Mouse (Mus musculus) c-Kit-positive CD71-positive TER-119-positive erythroid progenitor cells, embryonic 14.5 days (primary cell): Measurements from ENCODE around the gene Olfr1420.
"Not testable (repeated sequence)": the region's sequence is repeated elsewhere in the genome, so short reads cannot be mapped to it uniquely, and the experiment has no call there.

ENCODE experiments used
- DNase-seq: peaks from one replicate; pipeline ENCODE4 v3.0.0-alpha.2; 2013; ENCODE audit warnings: low spot score

The Olfr1420 gene

DNA sequence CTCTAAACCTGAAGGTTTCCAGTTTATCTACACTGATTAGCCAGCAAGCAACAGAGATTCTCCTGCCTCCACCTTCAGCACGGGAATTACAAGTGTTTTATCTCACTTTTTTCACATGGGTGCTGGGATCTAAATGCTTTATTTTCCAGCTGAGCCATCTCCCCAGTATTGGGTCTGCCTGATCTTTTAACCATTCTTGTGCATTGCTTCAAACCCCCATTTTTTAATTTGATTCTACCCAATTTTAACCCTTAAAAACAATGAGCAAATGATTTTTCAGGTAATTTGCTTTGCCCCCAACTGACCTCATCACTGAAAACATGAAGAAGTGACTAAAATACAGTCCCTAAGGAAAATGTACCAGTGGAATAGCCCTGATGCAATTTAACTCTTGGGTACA is at the start of gene Olfr1420:
TSS of gene Olfr1420 (plus strand) at position 301 of the 400 bp plus-strand sequence.
- no peak for DNase-seq

DNA sequence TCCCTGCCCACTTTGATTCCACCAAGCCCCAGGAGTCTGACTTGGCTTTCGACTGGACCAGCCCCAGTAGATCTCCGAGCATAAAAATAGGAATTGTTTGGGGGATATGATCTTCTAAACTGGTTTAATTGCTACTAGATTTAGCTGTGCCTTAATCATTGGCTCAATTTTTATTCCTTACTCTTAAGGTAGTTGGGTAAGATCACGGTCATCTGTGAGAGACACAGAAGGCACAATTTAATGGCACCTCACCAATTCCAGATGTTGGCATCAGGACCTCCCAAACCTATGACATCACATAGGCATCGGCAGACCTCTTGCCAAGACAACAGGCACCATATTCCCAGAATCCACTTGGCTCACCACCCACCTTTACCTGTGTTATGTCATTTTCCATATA is 47.2 kb upstream of the Olfr1420 start, which contains the start of gene Olfr1417:
TSS of gene Olfr1417 (minus strand) at position 101 of the 400 bp plus-strand sequence.
- no peak for DNase-seq

DNA sequence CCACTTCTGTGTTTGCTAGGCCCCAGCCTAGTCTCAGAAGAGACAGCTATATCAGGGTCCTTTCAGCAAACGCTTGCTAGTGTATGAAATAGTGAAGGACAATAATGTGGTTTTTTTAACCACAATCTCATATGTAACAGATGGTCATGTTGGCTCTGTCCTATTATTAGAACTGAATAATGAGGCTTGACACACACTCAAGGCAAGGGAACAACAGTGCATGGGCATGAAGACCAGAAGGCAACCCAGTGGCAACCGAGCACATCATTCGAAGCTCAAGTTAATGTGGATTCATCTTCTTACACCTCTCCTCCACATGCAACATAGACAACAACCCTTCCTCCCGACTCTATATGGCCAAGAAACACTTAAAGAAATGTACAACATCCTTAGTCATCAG is 40.0 kb upstream of the Olfr1420 start:
- no peak for DNase-seq

DNA sequence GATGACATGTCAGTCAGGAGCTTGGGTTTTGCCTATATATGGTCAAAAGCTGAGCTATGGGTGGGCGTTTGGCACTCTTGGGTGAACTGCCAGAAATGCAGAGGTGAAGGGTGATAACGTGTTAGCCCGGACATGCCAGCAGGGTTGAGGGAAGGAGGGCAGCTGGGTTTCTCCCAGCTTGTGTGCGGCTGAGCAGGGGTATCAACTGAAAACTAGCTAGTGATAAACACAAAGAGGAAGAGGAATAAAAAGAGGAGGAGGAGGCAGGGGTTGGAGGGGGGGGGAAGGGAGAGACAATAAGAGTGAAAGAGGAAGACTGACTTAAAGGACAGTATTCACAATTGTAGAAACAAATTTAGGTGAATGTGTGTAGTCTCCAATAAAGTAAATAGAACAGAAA is 33.7 kb upstream of the Olfr1420 start:
- DNase-seq, result no peak

DNA sequence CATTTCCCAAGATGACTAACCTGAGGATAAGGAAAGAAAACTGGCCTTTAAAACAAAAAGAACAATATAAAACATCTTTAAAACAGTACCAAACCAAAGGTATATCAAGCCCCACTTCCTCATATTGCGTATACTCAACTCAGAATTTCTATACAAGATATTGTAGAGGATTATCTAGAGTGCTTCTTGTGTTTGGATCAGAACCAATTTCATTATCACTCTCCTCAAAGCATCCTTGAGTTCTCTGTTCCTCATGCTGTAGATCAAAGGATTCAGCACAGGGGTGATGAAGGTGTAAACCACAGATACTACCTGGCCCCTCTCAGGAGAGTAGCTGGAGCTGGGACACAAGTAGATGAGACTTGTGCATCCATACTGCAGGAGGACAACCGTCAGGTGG is 31.5 kb upstream of the Olfr1420 start:
- DNase-seq, result no peak

DNA sequence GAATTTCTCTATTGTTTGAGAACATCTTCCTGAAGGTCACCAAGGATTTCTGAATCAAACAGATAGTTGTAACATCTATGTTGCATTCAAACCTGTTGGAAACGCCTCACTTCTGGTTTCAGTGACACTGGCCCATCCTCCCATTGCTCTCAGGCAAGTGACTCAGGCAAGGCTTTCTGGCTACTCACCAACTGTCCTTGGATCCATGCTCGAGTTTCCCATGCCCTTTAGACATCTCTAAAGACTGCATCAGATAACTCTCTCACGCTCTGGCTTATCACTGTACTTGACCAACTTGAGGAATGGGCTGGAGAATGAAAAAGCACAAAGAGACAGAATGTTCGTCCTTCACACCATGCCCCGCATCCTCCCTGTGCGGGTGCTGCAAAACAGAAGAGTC is 29.9 kb upstream of the Olfr1420 start:
- DNase-seq, result no peak

DNA sequence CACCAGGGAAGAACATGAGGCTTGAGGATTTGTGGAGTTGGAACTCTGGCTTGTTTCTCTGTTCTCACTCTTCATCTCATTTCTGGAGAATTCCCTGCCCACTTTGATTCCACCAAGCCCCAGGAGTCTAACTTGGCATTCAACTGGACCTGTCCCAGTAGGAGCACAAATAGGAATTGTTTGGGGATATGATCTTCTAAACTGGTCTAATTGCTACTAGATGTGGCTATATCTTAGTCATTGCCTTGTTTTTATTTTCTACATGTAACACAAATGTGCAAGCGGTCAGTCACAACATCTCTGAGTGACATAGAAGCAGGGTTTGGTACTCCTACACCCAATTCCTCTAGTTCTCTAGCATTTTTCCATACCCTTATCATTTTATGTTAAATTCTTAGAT is 25.4 kb upstream of the Olfr1420 start, which contains the start of gene Olfr1418:
TSS of gene Olfr1418 (minus strand) at position 101 of the 400 bp plus-strand sequence.
- DNase-seq, result no peak

DNA sequence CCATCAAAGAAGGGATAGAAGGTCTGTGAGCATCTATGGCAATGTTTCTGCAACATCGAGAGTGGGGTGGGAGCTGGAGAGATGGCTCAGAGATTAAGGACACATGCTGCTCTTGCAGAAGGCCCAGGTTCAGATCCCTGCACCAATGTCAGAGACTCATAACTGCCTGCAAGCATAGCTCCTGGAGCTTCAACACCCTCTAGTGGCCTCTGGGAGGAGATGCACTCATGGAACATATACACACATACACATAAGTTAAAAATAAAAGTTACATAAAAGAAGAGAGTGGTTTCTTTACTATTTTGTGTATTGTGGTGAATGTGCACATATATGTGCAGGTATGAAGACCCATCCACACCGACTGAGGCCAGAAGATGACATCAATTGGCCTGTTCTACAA is 18.5 kb upstream of the Olfr1420 start:
- DNase-seq, result no peak

DNA sequence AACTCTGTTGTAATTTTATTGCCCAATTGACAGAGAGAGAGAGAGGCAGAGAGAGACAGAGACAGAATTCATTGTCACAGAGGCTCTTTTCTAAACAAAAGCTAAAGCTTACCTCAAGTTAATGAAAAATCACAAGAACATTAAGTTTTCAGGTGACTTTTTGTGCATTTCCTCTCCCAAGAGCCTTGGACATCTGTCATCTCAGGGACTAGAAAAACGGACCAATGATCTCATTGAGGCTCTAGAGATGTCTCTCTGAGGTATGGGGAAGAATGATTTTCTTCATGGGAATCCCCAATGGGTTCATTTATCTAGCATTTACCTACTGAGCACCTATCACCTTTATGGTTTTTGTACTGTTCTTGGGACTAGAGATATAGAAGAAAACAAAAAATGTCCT is 11.4 kb upstream of the Olfr1420 start, which contains the start of gene Olfr1419:
TSS of gene Olfr1419 (minus strand) at position 101 of the 400 bp plus-strand sequence.
- DNase-seq, result no peak

DNA sequence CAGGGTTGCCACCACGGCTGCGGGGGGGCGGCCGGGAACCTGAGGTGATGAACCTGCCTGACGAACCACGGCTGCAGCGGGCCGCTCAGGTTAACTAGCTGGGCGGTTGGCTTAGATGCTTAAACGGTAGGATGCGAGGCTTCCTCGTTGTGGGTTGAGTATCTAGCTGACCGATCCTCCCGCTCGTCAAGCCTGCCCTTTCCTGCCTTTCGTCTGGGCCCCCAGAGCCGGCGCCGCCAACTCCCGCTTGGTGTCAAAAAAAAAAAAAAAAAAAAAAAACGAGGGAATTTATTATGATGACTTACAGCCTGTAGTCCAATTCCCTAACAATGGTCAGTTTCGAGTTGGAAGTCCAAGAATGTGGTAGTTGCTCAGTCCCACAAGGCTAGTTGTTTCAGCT is 8.0 kb upstream of the Olfr1420 start:
- not testable (repeated sequence) for DNase-seq

DNA sequence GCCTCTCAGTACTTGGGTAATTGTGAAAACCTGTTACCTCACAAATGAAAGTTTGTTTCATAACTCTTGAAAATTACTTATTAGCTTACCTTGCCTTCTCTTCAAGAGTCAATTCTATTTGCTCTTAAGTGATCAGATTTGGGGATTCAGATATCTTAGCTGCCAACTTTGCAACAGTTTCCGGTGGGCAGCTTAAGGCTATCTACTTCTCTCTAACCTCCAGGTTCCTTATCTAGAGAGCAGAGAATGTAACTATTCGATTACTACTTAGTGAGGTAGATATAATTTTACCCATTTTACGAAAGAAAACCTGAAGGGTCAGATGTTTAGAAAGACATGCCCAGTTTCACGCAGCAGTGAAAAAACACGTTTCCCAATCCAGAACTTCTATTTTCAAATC is 24.7 kb downstream of the Olfr1420 start:
- DNase-seq, result peak; percentile 8

DNA sequence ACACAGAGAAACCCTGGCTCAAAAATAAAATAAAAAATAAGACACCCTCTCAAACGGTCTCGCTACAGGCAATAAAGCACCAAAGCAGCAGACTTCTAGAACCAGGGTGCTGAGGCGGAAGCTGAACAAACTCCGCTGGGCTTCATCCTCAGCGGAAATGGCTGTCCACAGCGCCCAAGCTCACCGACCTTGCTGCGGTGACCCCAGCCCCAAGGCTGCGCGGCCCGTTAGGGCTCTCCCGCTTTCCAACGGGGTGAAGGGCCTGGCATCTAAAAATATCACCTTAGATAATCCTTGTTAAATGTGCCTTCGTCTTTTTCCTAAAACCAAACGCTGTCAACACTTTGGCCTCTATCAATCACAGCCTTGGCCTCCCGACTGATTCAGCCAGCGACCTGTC is 25.2 kb downstream of the Olfr1420 start:
- no peak for DNase-seq

DNA sequence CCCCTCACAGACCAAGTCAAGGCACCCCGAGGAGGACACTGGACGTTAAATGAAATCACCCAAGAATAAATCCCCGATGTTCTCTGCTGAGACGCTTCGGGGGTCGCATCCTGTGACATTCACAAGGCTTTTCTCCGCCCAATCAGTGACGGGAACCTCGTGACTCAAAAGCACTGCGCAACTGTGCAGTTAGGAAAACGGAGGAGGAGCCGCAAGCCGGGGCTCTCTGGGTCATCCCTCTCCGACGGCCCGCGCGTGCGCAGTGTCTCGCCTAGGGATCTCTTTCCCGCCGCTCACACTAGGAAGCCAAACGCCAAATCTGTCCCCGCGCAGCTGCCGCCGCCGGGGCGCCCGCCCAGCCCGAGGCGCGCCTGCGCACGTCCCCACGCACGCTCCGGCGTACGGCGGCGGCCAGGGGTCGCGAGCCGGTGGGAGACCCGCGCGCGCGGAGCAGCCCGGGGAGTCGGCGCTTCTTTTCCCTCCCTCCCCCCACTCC is 25.7 kb downstream of the Olfr1420 start, which contains the start of gene Patl1:
TSS of gene Patl1 (plus strand) at position 363 of the 496 bp plus-strand sequence.
- peak; percentile 96 for DNase-seq

DNA sequence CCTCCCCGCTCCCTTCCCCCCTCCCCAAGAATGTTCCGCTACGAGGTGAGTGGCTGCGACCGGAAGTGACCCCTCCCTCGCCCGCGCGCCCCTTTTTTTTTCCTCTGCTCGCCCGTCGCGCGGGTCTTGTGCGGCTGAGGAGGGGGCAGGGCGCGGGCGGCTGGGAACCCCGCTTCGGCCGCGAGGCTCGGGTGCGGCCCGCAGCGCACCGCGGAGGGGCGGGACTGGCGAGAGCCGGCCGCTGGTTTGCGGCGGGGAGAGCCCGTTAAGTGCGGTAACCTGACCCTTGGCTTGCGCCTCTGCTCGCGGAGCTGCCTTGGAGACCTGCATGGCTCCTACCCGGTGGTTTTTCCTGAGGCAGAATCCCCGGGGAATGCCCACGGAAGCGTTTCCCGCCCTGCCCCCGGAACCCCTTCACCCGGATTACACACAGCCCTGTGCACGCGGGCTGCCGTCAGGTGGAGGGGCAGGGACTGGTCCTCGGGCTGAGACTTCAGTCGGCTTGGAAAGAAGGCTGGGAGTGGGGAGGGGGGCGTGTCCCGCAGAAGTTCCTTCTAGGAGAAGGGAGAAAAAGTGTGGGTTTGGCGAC is 26.3 kb downstream of the Olfr1420 start:
- DNase-seq, result peak; percentile 22

DNA sequence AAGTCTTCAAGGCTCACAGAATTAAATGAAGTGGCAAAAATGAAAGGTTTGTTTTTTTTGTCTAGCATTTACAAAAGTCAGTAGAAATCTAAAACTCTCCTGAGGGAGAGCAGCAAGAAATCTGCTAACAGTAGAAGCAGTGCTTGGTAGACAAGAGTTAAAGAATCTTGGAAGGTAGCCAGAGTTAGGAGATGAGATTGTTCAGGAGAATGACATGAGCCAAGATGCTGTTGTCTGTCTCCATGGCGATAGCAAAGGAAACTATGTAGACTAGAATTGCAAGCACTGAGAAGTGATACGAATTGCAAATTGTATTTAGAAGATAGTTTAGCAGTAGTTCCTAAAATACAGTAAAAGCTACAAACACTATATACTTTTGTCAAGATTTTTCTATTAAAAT is 29.4 kb downstream of the Olfr1420 start:
- no peak for DNase-seq

DNA sequence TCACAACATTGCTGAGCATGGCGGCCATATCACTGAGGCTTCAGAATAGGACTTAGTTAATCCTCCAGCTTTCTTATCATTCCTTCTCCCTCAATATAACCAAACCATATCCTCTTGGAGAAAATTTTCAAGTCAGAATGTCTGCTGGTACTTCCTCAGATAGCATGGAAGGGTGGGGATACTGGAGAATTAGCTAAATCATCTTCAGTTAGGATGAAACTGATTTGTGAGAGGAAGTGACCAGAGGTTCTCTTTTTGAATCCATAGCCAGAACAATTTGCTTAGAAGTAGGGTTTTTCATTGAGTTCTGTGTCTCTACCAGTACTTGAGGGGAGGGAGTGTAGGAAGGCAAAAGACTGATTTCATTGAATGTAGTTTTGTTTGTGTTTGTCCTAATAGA is 35.7 kb downstream of the Olfr1420 start:
- DNase-seq, result no peak

DNA sequence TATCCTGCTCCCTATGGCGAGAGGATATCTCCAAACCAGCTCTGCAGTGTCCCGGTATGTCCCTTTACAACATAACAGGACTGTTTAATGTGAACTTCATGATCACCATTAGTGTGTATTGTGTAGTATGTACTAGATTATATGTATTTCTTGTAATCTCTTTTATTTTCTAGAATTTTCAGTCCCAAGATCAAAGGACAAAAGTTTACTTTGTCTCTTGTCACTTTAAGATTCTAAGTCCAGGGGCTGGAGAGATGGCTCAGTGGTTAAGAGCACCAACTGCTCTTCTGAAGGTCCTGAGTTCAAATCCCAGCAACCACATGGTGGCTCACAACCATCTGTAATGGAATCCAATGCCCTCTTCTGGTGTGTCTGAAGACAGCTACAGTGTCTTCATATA is 36.1 kb downstream of the Olfr1420 start:
- DNase-seq, result not testable (repeated sequence)

DNA sequence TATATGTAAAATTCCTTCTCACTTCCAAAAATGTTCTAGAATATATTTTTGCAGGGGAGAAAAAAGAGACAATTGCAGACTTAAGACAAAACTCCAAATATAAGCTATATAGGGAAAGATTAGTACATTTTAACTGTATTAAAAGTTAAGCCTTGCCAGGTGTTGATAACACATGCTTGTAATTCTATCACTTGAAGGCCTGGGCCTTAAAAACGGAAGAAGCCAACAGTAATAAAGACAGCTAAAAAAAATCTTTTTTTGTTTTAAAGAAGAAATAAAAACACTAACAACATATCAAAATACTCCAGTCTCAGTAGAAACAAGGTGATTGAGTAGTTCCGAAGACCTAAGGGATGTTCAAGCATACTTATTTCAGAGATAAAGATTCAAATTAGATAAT is 40.0 kb downstream of the Olfr1420 start:
- DNase-seq, result no peak

DNA sequence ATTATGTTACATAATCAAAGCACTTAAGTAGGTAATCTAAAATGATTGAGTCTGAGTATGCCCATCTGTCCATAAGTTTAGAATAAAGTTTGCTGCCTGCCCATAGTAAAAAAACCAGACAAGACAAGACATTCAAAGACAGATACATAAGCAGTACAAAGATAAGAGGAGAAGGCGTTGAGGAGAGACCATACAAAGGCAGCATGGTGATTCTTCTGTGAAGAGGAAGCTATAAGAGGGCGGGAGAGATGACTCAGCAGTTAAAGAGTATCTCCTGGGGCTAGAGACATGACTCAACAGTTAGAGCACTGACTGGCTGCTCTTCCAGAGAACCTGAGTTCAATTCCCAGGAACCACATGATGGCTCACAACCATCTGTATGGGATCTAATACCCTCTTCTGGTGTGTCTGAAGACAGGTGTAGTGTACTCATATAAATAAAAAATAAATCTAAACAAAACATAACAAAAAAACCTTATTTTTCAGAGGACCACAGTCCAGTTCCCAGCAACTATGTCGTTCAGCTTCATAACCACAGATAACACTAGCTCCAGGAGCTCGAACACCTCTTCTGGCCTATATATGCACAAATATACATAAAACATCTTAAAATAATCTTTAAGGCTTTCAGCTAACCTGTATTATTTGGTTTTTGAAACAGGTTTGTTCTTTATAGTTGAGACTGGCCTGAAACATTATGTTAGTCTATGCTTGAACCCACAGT is 41.8 kb downstream of the Olfr1420 start:
- peak; percentile 84 for DNase-seq

DNA sequence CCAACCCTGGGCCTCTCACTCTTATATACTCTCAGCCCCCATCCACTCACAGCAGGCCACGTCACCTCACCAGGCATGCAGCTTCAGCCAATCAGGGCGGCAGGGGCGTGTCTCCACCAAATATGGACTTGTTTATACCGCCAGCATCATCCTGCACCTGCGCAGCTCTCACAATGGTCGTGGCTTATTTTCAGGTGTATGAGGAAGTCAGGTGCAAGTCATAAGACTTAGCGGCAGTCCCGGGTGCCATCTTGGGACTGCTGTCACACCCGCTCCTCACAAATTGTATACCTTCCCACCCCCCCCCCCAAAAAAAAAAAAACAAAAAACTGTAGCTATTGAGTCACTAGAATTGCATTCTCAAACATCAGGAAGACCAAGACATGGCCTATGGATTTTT is 60.1 kb downstream of the Olfr1420 start:
- DNase-seq, result not testable (repeated sequence)
